Mouse (Mus musculus) urinary bladder, postnatal 25 days (tissue): Measurements from ENCODE around the gene Eef1g.
"Not testable (repeated sequence)": the region's sequence is repeated elsewhere in the genome, so short reads cannot be mapped to it uniquely, and the experiment has no call there.

ENCODE experiments used
- DNase-seq: peaks from one replicate; pipeline ENCODE4 v3.0.0; 2022; ENCODE audit warnings: low spot score

Gene Eef1g

DNA sequence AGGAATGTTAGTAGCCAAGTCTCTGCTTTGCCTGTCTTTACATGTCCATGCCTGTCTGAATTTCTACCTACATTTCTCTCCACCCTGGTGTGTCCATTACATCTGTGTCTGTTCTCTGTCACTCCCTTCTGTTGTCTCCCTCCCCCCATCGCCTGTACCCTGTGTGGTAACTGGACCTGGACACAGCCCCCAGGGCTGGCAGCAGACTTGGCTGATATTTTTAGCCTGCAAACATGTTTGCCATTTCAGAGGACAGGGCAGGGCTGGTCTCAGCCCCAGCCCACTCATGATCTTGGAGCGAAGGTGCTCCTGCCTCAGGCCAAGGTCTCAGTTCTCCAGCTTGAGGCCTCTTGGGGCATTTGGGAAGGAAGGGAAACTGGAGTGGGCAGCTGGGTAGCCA lies 21.0 kb downstream of the Eef1g start:
- DNase-seq: no peak

DNA sequence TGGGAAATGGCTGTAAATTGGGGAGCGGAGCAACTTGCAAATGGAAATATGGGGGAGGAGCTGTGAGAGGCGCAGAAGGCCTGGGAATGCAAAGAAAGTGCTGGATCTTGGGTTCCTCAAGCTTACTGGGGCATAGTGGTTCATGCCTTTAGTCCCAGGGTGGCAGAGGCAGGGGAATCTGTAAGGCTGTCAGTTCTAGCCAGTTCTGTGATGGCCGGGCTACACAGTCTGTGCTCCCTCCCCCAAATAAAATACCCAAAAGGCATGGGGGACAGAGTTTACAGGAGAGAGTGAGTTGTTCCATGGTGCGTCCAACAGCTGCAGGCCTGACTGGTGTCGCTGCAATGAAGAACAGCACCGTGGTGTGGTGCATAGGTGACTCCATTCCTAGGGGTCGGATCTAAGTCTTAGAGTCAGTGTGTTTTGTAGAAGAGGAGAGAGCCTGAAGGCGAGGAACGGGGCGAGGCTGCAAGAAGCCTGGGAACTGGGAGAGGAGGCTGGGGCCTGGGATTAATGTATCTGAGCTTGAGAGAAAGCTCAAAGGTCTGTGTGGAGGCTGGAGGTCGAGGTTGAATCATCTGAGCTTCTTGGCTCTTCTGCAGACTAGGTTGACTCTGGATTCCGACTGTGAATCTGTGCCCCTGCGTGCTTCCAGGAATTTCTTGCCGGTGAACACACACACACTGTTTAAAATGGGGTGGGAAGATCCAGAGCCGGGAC lies 21.7 kb downstream of the Eef1g start:
- DNase-seq: no peak

DNA sequence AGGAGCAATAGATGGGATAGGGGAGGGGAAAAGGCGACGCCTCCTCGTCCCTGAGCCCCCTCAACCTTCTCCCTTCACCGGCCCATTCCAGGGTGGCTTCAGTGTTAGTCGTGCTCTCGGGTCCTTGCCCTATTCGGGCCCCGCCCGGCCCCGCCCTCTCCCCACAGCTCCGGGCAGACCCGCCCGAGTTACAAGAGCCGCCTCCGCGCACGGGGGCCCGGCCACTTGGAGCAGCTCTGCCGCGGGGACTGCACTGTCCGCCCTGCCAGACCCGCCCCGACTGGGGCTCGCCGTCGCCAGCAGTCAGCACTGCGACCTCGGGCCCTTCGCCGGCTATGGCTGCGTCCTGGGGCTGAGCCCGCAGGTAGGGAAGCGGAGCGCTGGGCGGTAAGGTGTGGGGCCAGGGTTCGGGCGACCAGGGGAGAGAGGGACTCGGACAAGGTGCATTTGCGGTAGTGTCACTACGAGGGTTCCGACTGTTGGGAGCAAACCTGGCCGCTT lies 22.3 kb downstream of the Eef1g start, which contains the start of gene Ahnak:
TSS of gene Ahnak (plus strand) at position 219 of the 501 bp plus-strand sequence.
- peak; percentile 78 for DNase-seq

DNA sequence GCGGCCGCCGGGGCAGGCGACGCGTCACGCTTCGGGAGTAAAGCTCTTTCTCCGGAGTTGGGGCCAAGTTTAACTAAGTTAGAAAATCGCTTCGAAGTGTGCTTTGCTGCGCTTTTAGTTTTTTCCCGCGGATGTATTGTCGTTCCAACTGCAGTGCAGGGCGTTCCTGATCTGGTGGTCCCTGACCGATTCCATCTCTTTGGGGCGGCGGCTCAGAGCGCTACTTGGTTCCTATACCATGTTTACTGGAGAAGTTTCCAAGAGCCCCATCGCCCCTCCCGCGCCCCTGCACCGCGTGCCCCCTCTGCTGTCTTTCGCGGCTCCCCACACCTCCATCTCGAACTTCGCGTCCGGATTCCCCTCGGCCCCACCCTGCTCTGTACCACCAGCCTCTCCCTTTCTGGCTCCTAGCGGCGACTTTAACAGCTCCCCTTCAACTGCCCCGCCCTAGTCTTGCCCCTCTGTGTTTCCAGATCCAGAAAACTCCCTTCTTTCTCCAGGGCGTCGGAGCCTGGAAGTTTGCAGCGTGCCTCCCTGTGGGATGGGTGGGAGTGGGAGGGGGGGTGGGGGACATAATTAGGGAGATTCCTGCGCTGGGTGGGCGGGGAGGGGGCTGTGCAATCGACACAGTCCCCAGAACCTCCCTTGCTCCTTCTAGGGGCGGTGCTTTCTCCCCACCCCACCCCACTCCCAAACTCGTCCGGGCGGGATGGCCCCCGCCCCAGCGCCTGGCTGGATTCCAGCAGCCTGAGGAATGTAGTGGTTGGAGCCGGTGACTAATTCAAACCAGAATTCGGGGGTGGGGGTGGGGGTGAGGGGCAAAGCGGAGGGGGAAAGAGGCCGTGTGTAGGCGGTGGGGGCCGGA lies 23.0 kb downstream of the Eef1g start:
- DNase-seq: peak; percentile 96

DNA sequence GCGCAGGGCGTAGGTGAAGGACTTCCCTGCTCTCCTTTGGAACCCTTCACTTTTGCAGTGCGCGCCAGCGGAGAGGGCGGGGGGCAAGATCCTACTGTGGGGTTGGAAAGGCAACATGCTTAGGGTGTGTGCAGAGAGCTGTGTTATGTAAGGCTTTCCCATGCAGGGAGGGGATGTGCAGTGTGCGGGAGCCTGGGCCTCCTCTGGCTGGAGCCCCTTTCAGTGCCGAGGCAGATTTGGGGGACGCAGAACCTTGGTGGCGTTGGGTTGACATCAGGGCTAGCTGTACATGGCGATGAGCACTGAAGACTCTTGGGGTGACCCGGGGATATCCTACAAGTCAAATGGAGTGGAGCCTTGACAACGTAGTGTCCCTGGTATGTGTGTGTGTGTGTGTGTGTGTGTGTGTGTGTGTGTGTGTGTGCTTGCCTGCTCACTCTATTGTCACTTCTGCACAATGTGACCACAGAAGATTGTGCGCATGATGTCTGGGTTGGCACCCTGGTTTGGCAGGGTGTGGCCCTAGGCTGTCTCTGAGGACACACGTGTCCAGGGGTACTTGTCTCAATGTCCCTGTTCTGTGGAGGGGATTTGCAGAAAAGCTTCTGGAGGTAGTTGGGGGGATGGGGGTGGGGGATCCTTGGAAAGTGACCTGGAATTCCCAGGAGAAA lies 23.7 kb downstream of the Eef1g start:
- DNase-seq: no peak

DNA sequence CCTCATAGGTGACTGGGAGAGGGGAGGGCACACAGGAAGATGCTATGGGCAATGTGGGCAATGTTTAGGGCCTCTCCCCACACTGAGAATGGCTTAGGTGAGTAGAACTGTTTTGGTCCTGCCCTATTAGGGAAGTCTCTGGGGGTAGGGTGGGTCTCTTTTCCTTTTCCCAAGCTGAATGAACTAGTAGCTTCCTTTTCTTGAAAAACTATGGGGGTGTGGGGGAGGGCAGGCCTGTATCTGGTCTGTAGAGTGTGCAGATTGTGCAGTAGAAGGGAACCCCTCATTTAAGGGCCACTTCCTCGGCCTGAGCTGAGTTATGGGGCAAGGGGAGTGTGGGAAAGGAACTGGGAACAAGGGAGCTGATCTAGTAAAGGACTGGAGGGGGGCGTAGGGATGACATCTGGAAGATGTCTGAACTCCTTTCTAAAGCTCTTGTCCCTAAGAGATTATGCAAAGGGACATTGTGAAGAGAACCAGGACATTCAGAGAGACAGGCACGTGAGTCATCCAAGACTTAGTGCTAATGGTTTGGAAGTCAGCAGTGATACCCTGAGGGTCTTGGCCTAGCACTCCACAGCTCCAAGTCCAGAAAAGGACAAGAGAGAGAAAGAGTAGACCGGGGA lies 24.5 kb downstream of the Eef1g start:
- DNase-seq: no peak

DNA sequence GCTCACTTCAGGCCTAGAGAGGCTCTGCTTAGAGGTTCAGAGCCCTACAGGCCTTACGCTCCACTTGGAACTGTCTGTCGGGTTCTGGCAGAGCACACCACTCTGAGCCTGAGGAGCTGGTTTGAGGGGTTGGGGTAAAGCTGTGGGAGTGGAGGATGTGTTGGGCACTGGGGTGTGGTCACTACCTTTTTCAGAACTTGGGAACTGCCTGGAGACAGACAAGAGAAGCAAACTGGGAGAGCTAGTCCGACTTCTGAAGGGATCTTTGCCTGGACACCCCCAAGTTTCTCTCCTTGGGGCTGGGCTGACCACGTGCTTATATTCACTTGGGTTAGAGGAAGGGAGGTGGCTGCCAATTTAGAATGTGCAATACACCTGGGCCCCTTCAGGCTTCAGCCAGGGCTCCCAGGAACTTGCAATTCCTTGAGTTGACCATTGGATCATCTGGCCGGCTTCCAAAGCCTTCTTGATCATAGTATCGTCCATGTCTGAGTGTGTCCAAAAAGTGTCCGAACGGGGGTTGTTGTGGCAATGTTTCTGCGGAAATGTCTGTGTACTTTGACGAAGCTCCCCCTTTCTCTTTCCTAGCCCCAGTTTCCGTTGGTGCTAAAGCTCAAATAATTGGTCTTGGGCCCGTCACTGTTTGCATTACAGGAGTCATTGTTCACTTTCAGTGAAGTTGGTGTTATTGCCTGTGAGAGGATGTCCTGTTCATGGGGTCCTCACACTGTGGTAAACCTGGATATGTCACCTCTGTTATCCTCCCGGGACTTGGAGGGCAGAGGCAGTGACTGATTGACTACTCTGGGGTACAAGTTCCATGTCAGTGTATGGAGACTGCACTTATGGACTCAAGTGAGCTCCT lies 25.3 kb downstream of the Eef1g start:
- DNase-seq: peak; percentile 51

DNA sequence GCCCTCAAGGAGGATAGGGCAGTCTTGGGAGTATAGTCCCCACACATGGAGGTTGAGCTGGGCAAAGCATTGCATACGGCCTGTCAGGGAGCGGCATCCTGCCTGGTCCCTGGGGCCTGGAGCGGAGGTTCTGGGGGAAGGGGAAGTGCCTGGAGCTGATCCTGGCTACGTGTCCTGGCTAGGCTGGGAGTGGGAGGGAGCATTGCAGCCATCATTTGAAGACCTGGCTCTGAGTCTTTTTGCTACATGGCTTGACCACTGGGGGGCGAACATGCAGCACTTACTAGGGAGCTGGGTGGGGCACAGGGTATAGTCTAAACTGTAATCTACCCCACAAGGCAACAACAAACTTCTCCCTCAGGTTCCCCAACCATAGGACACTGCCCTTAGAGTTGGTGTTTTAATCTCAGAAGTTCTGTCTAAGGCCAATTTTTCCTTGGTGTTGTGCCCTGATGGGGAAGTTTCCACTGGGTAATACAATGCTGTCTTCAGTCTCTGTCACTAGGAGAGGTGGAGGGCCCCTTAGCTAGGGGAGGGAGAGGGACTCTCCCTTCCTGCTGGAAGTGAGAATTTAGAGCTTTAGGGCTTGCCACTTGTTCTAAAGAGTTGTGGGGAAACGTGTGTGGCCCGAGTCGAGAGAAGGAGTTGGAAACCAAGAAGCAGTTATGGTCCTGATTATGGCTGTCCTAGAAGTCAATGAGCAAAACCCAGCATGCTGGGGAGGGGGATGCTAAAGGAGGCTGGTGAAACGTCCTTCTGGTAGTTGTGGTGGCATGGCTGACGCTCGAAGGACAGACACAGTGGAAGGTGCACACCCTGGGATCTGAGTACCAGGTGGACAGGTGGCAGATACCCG lies 26.2 kb downstream of the Eef1g start:
- DNase-seq: peak; percentile 81

DNA sequence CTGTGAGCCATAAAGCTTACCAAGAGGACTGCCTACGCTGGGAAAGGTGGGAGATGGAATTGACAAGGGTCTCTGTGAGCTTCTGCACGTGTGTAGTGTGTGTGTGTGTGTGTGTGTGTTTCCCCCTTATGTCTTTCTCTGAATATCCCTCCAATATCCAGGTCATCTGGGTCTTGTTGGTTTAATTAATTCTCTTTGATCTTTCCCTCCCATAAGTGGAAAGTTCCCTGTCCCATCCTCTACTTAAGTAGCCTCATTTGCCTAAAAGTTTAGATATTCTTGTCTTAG lies 26.7 kb downstream of the Eef1g start:
- DNase-seq: no peak

DNA sequence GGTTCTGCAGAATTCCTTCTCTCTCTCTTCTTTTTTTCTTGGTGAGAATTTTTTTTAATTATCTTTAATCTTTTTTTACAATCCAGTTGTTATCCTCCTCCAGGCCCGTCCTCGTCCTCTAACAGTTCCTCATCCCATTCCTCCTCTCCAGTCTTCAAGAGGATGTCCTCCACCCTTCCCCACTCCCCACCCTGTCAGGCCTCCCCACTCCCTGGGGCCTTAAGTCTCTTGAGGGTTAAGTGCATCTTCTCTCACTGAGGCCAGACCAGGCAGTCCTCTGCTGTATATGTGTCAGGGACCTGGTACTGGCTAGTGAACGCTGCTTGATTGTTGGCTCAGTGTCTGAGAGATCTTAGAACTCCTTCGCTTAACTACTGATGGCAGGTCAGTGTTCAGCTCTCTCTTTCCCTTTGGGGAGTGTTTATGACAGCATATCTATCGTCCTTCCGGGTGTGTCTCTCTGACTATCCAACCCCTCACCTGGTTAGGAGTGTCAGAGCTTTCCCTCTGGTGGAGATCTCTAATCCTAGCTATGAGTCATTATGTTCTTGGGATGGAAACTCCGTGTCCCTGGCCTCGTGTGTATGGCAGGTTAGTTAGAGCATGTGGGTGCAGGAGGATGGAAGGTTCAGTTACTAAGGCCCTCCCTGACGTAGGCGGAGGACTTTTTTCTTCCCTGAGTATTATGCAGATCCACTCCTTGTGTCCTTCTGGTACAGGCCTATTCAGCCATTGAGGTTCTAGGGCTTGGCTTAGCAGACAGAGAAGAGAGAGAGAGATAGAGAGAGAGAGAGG lies 28.2 kb downstream of the Eef1g start:
- DNase-seq: no peak

DNA sequence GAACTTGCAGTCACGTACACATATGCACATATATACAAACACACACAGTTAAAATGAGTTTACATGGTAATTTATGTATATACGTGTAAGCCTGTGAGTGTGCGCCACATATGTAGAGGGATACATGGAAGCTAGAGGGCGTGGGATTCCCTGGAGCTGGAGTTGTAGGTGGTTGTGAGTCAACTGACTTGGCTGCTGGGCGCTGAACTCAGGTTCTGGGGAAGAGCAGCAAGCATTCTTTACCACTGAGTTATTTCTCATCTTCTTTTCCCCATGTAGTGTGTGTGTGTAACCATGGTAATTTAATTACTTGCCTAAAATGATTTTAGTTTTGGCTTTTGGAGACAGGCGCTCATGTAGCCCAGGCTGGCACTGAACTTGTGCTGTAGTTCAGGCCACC lies 29.8 kb downstream of the Eef1g start:
- DNase-seq: no peak

DNA sequence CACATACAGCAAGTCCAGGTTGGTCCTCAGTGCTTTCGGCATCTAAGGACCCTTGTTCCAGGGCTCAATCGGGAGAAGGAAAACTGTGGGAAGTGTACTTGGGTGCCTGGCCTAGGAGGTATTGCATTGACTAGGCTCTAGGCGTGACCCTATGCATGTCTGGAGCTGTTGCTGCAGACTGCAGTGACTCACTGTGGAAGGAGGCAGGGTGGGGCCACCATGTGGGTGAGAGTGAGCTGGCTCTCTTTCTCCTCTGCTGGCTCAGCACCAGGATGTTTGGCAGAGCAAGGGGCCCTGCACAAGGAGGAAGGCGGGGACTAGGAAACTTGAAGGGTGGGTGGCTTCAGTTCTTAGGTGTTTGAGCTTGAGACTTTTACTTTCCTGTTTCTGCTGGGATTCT lies 30.7 kb downstream of the Eef1g start:
- peak; percentile 83 for DNase-seq

DNA sequence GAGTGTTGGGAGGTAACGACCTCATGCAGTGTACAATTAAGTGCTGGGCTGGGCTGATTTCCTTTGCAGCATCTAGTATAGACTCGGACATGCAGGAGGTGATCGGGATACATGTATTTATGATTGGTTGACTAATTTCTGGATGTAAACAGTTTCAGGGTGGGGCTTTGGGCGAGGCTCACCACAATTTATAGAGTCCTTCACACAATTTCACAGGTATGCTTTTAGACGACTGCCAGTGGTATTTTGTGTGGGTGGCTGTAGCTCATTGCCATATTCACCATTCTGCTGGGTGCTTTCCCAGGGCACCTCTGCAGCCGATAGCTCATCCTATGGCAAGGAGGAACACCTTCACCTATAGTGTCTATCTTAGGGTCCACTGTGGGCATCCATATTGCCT lies 31.7 kb downstream of the Eef1g start:
- DNase-seq: no peak

DNA sequence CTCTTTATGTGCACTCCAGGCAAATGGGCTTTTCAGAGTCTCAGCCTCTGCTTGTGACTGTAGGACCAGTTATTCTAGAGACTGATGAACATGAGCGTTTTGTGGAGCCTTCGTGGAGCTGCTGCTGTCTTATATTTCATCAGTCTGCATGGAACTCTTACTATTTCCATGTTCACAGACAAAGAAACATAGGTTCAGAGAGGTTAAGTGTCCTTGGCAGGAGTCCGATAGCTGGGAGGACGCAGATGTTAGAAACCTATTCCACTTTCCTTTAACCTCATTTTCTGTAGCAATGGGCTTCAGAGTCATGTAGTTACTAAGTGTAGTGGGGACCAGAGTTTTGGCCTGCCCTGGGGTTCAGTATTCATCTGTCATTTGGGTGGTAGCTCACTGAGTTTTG lies 32.4 kb downstream of the Eef1g start:
- DNase-seq: no peak

DNA sequence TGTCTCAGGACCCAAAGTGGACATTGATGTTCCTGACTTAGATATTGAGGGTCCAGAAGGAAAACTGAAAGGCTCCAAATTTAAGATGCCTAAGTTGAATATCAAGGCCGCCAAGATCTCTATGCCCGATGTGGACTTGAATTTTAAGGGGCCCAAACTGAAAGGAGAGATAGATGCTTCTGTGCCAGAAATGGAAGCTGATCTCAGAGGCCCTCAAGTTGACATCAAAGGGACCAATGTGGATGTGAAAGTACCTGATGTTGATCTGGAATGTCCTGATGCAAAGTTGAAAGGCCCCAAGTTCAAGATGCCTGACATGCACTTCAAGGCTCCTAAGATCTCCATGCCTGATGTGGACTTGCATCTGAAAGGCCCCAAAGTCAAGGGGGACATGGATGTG lies 40.1 kb downstream of the Eef1g start:
- not testable (repeated sequence) for DNase-seq

DNA sequence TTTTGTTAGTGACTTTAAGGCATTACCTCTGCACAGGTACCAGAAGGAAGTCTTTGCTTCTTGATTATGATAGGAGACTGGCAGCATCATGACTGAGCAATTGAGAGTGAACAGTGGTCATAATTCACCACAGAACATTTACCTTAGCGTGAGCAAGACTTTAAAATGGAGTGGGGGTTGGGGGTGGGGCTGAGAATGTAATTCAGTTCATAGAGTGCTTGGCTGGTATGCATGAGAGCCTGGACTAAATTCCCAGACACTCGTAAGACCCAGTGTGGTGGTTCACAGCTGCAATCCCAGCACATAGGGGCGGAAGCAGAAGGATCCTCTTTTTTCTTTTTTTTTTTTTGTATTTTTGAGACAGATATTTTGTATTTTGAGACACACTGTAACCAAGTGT lies 52.5 kb downstream of the Eef1g start:
- DNase-seq: no peak

DNA sequence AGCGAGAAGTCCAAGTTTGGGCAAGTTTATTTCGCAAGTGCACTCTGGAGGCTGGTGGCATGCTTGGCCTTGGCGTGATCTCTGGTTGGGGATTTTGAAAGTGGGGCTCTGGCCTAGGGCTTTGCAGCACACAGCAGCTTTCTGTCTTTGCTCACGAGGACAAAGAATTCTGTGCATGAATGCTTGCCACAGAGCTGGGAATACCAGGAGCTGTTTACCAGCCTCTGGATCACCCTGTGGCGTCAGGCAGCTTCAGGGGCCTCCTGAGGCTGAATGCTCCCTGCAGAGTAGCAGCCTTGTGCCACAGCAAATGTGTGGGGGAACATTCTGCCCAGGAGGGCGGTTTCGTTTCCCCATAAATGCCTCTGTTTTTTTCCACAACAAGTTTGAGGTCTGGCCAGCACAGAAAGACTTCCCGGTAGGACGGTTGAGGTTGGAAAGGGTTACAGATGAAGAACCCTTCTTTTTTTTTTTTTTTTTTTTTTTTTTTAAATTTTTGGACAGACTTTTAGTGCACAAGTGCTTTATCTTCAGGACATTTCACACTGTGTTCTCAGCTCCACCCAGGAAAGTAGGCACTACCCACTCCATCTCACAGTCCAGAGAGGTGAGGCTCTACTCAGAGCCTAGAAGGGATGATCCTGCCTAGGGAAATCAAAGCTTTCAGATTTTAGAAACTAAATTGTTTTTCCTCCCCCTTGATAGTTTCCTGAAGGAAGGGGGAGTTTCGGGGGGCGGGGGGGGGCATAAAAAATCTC lies 56.4 kb downstream of the Eef1g start:
- no peak for DNase-seq

DNA sequence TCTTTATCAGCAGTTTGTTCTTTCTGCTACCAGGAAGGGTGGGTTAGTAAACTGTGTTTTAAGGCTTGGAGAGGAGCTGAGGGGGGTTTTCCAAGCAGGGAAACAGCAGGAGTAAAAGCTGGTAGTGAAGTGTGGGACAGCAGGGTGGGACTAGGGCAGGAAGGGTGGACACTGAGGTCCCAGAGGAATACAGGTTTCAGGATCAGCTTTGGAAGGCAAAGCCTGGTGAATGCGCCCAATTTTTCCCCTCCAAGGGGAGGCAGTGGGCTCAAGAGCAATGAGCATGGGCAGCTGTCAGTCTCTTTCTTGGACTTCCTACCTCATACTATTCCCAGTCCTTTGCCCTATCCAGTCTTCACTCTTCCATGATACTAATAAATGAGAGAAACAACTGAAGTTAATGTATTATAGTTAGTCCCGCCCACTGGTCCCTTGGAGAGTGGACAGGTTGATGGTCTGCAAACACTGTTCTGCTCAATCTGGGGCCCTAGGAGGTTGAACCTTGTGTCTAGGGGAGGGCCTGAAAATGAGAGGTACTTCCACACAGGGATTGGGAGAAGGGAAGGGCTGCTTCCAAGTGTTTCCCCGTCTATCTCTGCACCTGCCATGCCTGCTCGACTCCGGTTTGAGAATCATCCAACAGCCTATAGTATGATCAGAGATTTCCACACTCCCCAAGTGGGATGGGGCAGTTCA lies 58.9 kb downstream of the Eef1g start:
- no peak for DNase-seq
